8 mouse cellular contexts compared by ENCODE assay signal in genomic region chr3:97296941-97297552, GRCm38 (mm10). TPM values are rescaled to one million over a fixed set of nuclear protein-coding genes. Genes with fewer than 3 reads are reported as not detected.
A peak's percentile ranks its signal among the peaks of the same experiment; 100 is the strongest.
DNase-seq lines count a peak whose midpoint lies in the region; ATAC-seq and TF ChIP-seq lines count a peak whose summit lies in the region.

No protein-coding gene starts in this region.

- H3K4me2 ChIP-seq in hindbrain, embryonic 13.5 days = peak overlapping the region; percentile 79

- H3K27me3 ChIP-seq in Patski = no peaks in the 10 kb centered on the region
- H3K27me3 ChIP-seq in hindbrain, embryonic 13.5 days = no peaks in the 10 kb centered on the region

- no peak for DNase-seq in Patski (ENCODE audit: low read depth, low spot score)
- DNase-seq in cerebellum, adult 8-10 months = peak; percentile 52
- peak; percentile 36 to 44 for DNase-seq in frontal cortex, postnatal 10 days (ENCODE audit: low spot score in 2 of 2)
- peak; percentile 37 to 51 for DNase-seq in layer of hippocampus, postnatal 25 days (ENCODE audit: extremely low spot score in 1 of 2, low spot score in 1 of 2)
- DNase-seq in lung, postnatal 14 days = peak; percentile 57
- peak; percentile 60 for DNase-seq in ovary, postnatal 36 days (ENCODE audit: low spot score)
- DNase-seq in urinary bladder, adult 2 months (ENCODE audit: low spot score) = peak; percentile 38

- peaks cover 52% of the 10 kb centered on the region for H3K4me1 ChIP-seq in hindbrain, embryonic 13.5 days (replicated peaks)

- in situ Hi-C loops in Patski (cut with MboI; ENCODE audit: low pct_unique_long_range_greater_than_20kb) = loop anchor here (5.0 kb wide), 1 partner anchor 80 kb away; no protein-coding TSS in a partner anchor

- peak; percentile 23 for ATAC-seq in Patski
- peak; percentile 70 for ATAC-seq in hindbrain, embryonic 13.5 days (ENCODE audit: low FRiP score)

- peak overlapping the region; percentile 62 for H3K4me3 ChIP-seq in hindbrain, embryonic 13.5 days

- peak overlapping the region; percentile 98 for H3K27ac ChIP-seq in hindbrain, embryonic 13.5 days

- peak overlapping the region; percentile 77 for H3K9ac ChIP-seq in hindbrain, embryonic 13.5 days

- POLR2A ChIA-PET in Patski (lab: Charles Lee) = interaction anchor here (1.9 to 2.3 kb wide), 4 partner anchors 12 to 70 kb away, joined by 4 to 8 read pairs (median 7); no protein-coding TSS in a partner anchor

- 3% methylated on average over 16 of the region's 16 CpGs for WGBS in hindbrain, embryonic 13.5 days

- CTCF ChIA-PET in Patski (lab: Charles Lee) = interaction anchor here (0.6 to 2.9 kb wide), 3 partner anchors 12 to 343 kb away, joined by 3 to 22 read pairs (median 3); no protein-coding TSS in a partner anchor

- no peaks in the 10 kb centered on the region for H3K36me3 ChIP-seq in hindbrain, embryonic 13.5 days

- H3K9me3 ChIP-seq in hindbrain, embryonic 13.5 days = 0 out of 2 replicates have a peak, but pooled peaks cover 3% of the 10 kb centered on the region

- no peak for TF ChIP-seq CTCF in Patski (IDR thresholded peaks at IDR 0.05)

RNA-seq across cellular contexts. Expression of gene Bcl9, which starts 0.7 kb away (rescaled TPM):
- 37.5 TPM for polyA plus RNA-seq in Patski (2021)
- 86.4 and 89.0 TPM in 2 replicates for polyA plus RNA-seq in hindbrain, embryonic 13.5 days (2015; fragmentation: Nextera tagmentation; extraction: Ambion mirVana)
- 10 to 100 TPM; 49.3 to 69.1 TPM for total RNA-seq in layer of hippocampus, postnatal 25 days (2021)
- 6.9 and 15.1 TPM in 2 replicates for polyA plus RNA-seq in urinary bladder, adult 2 months (2012; rRNA removed)
